Mouse (Mus musculus): Measurements from ENCODE around the gene Gm28434. TPM values are rescaled to one million over a fixed set of nuclear protein-coding genes. Genes with fewer than 3 reads are reported as not detected.

The Gm28434 gene
- polyA plus RNA-seq (2016; fragmentation: Nextera tagmentation; extraction: Ambion mirVana), result not detected in 2 replicates

- WGBS, result 69% methylated on average over 2 of the region's 2 CpGs
- Histone ChIP-seq H3K4me1 (no peaks in the 10 kb centered on the region), H3K36me3 (replicated peaks) (no peaks in the 10 kb centered on the region), H3K9me3 (no peaks in the 10 kb centered on the region), H3K4me3 (no peak within 1 kb of the TSS), H3K27ac (replicated peaks) (no peak within 1 kb of the TSS), H3K27me3 (replicated peaks; ENCODE audit: low read depth, poor library complexity, severe bottlenecking) (no peaks in the 10 kb centered on the region)
- DNase-seq (ENCODE audit: low spot score), result no peak
Observed at GRCm38 (mm10) chr5:87969201-87969600, at the start of gene Gm28434, which contains the start of gene 2310003L06Rik. TSS of gene Gm28434 (plus strand) at chr5:87969517. TSS of gene 2310003L06Rik (plus strand) at chr5:87969459.

- no peak within 1 kb of the TSS for H3K4me3 ChIP-seq
- WGBS, result 14% methylated on average over 5 of the region's 5 CpGs
- DNase-seq (ENCODE audit: low spot score), result peak; percentile 64
Observed at GRCm38 (mm10) chr5:87925372-87925771, 43.9 kb upstream of the Gm28434 start, which contains the start of gene Csn3. TSS of gene Csn3 (plus strand) at chr5:87925579.

GRCm38 (mm10) chr5:87931603-87932002 lies 37.7 kb upstream of the Gm28434 start:
- no peaks in the 10 kb centered on the region for H3K36me3 ChIP-seq (replicated peaks)
- H3K4me1 ChIP-seq, result no peaks in the 10 kb centered on the region

More at GRCm38 (mm10) chr5:87925372-87925771, 43.9 kb upstream of the Gm28434 start, which contains the start of gene Csn3:
- no peaks in the 10 kb centered on the region for H3K36me3 ChIP-seq (replicated peaks)
- H3K4me1 ChIP-seq, result peaks cover 21% of the 10 kb centered on the region
- no peaks in the 10 kb centered on the region for H3K9me3 ChIP-seq
- no peaks in the 10 kb centered on the region for H3K27me3 ChIP-seq (replicated peaks; ENCODE audit: low read depth, poor library complexity, severe bottlenecking)
- H3K27ac ChIP-seq (replicated peaks), result no peak within 1 kb of the TSS; the same call in 1 of the 2 replicates

GRCm38 (mm10) chr5:87940752-87941151 lies 28.6 kb upstream of the Gm28434 start:
- DNase-seq (ENCODE audit: low spot score), result no peak
- no peak overlapping the region for H3K4me3 ChIP-seq
- no peaks in the 10 kb centered on the region for H3K4me1 ChIP-seq
- H3K27ac ChIP-seq (replicated peaks), result no peak overlapping the region
- no peaks in the 10 kb centered on the region for H3K27me3 ChIP-seq (replicated peaks; ENCODE audit: low read depth, poor library complexity, severe bottlenecking)
- no peaks in the 10 kb centered on the region for H3K9me3 ChIP-seq
- no peaks in the 10 kb centered on the region for H3K36me3 ChIP-seq (replicated peaks)
- WGBS, result 52% methylated on average over 3 of the region's 3 CpGs

More at GRCm38 (mm10) chr5:87931603-87932002, 37.7 kb upstream of the Gm28434 start:
- Histone ChIP-seq H3K9me3 (no peaks in the 10 kb centered on the region), H3K27me3 (replicated peaks; ENCODE audit: low read depth, poor library complexity, severe bottlenecking) (no peaks in the 10 kb centered on the region), H3K4me3 (no peak overlapping the region), H3K27ac (replicated peaks) (no peak overlapping the region)
- 43% methylated on average over 1 of the region's 1 CpGs for WGBS
- no peak for DNase-seq (ENCODE audit: low spot score)

GRCm38 (mm10) chr5:87942515-87942914 lies 26.8 kb upstream of the Gm28434 start:
- H3K4me3 ChIP-seq, result no peak overlapping the region
- H3K27ac ChIP-seq (replicated peaks), result no peak overlapping the region
- no peaks in the 10 kb centered on the region for H3K9me3 ChIP-seq
- no peaks in the 10 kb centered on the region for H3K27me3 ChIP-seq (replicated peaks; ENCODE audit: low read depth, poor library complexity, severe bottlenecking)
- H3K36me3 ChIP-seq (replicated peaks), result no peaks in the 10 kb centered on the region
- no peak for DNase-seq (ENCODE audit: low spot score)
- no peaks in the 10 kb centered on the region for H3K4me1 ChIP-seq

GRCm38 (mm10) chr5:87951836-87952235 lies 17.5 kb upstream of the Gm28434 start:
- no peak for DNase-seq (ENCODE audit: low spot score)
- Histone ChIP-seq H3K4me1 (no peaks in the 10 kb centered on the region), H3K9me3 (no peaks in the 10 kb centered on the region), H3K27ac (replicated peaks) (no peak overlapping the region), H3K27me3 (replicated peaks; ENCODE audit: low read depth, poor library complexity, severe bottlenecking) (no peaks in the 10 kb centered on the region), H3K36me3 (replicated peaks) (no peaks in the 10 kb centered on the region), H3K4me3 (no peak overlapping the region)

- 92% methylated on average over 3 of the region's 3 CpGs for WGBS
- Histone ChIP-seq H3K4me3 (no peak within 1 kb of the TSS), H3K36me3 (replicated peaks) (no peaks in the 10 kb centered on the region), H3K4me1 (no peaks in the 10 kb centered on the region), H3K9me3 (no peaks in the 10 kb centered on the region), H3K27ac (replicated peaks) (no peak within 1 kb of the TSS), H3K27me3 (replicated peaks; ENCODE audit: low read depth, poor library complexity, severe bottlenecking) (no peaks in the 10 kb centered on the region)
- DNase-seq (ENCODE audit: low spot score), result no peak
Observed at GRCm38 (mm10) chr5:87979139-87979538, 9.8 kb downstream of the Gm28434 start, which contains the start of gene Cabs1. TSS of gene Cabs1 (plus strand) at chr5:87979439.

GRCm38 (mm10) chr5:87982468-87983214 lies 13.3 kb downstream of the Gm28434 start:
- Histone ChIP-seq H3K36me3 (replicated peaks) (no peaks in the 10 kb centered on the region), H3K9me3 (no peaks in the 10 kb centered on the region), H3K4me3 (no peak overlapping the region), H3K27me3 (replicated peaks; ENCODE audit: low read depth, poor library complexity, severe bottlenecking) (no peaks in the 10 kb centered on the region), H3K27ac (replicated peaks) (no peak overlapping the region), H3K4me1 (no peaks in the 10 kb centered on the region)
- no peak for DNase-seq (ENCODE audit: low spot score)
- WGBS, result 63% methylated on average over 3 of the region's 3 CpGs

- no peak for DNase-seq (ENCODE audit: low spot score)
- no peak within 1 kb of the TSS for H3K27ac ChIP-seq (replicated peaks)
- H3K36me3 ChIP-seq (replicated peaks), result no peaks in the 10 kb centered on the region
- no peaks in the 10 kb centered on the region for H3K27me3 ChIP-seq (replicated peaks; ENCODE audit: low read depth, poor library complexity, severe bottlenecking)
- 89% methylated on average over 3 of the region's 3 CpGs for WGBS
- no peaks in the 10 kb centered on the region for H3K4me1 ChIP-seq
- H3K9me3 ChIP-seq, result no peaks in the 10 kb centered on the region
- no peak within 1 kb of the TSS for H3K4me3 ChIP-seq
Observed at GRCm38 (mm10) chr5:88002249-88002648, 32.9 kb downstream of the Gm28434 start, which contains the start of gene Smr3a. TSS of gene Smr3a (plus strand) at chr5:88002549.

- no peak overlapping the region for H3K4me3 ChIP-seq
- DNase-seq (ENCODE audit: low spot score), result no peak
- H3K4me1 ChIP-seq, result no peaks in the 10 kb centered on the region
- H3K36me3 ChIP-seq (replicated peaks), result no peaks in the 10 kb centered on the region
- H3K27ac ChIP-seq (replicated peaks), result no peak overlapping the region
- H3K27me3 ChIP-seq (replicated peaks; ENCODE audit: low read depth, poor library complexity, severe bottlenecking), result no peaks in the 10 kb centered on the region
- H3K9me3 ChIP-seq, result no peaks in the 10 kb centered on the region
Observed at GRCm38 (mm10) chr5:88005241-88005640, 35.9 kb downstream of the Gm28434 start.

Other genes starting within 250 kb of the Gm28434 start
- not detected in 2 replicates for gene Csn1s2a, start 194.9 kb upstream of the Gm28434 start, polyA plus RNA-seq (2016; fragmentation: Nextera tagmentation; extraction: Ambion mirVana)
- not detected in 2 replicates for gene Csn1s2b, start 161.4 kb upstream of the Gm28434 start, polyA plus RNA-seq (2016; fragmentation: Nextera tagmentation; extraction: Ambion mirVana)
- gene Prr27, start 143.8 kb upstream of the Gm28434 start, polyA plus RNA-seq (2016; fragmentation: Nextera tagmentation; extraction: Ambion mirVana), result not detected in 2 replicates
- not detected in 2 replicates for gene Odam, start 84.5 kb upstream of the Gm28434 start, polyA plus RNA-seq (2016; fragmentation: Nextera tagmentation; extraction: Ambion mirVana)
- 3.0 and 3.1 TPM in 2 replicates for gene Csn3, start 43.9 kb upstream of the Gm28434 start, polyA plus RNA-seq (2016; fragmentation: Nextera tagmentation; extraction: Ambion mirVana)
- not detected in 2 replicates for gene 2310003L06Rik, start 58 bp upstream of the Gm28434 start, polyA plus RNA-seq (2016; fragmentation: Nextera tagmentation; extraction: Ambion mirVana)
- gene Cabs1, start 9.9 kb downstream of the Gm28434 start, polyA plus RNA-seq (2016; fragmentation: Nextera tagmentation; extraction: Ambion mirVana), result not detected in 2 replicates
- gene Smr3a, start 33.0 kb downstream of the Gm28434 start, polyA plus RNA-seq (2016; fragmentation: Nextera tagmentation; extraction: Ambion mirVana), result not detected in 2 replicates
- gene Smr2, start 117.0 kb downstream of the Gm28434 start, polyA plus RNA-seq (2016; fragmentation: Nextera tagmentation; extraction: Ambion mirVana), result not detected in 2 replicates
- gene Gm11116, start 142.0 kb downstream of the Gm28434 start, polyA plus RNA-seq (2016; fragmentation: Nextera tagmentation; extraction: Ambion mirVana), result not detected in 2 replicates
- not detected in 2 replicates for gene Gm11115, start 184.6 kb downstream of the Gm28434 start, polyA plus RNA-seq (2016; fragmentation: Nextera tagmentation; extraction: Ambion mirVana)